Mouse (Mus musculus) intestine, embryonic 14.5 days (tissue): ENCODE measurements around the gene Narf. TPM values are rescaled to one million over a fixed set of nuclear protein-coding genes. Genes with fewer than 3 reads are reported as not detected.

Experiments used
- ATAC-seq: fragments of 200-750 bp; cut with Nextera tagmentation; replicated peaks from 2 replicates; pipeline ENCODE4 v1.8.0; 2017; ENCODE audit warnings: low read depth, moderate number of reproducible peaks, moderate TSS enrichment, moderate library complexity; ENCODE audit not compliant: low FRiP score, low TSS enrichment
- DNase-seq: peaks from one replicate; pipeline ENCODE4 v3.0.0-alpha.2; 2018; ENCODE audit warnings: low spot score
- H3K27ac ChIP-seq: fragments of 300-500 bp; sonication (generic); 2 replicates; pipeline ENCODE4 v1.5.1; 2014; ENCODE audit warnings: low read depth, mild to moderate bottlenecking, control low read depth
- H3K27me3 ChIP-seq: fragments of 300-500 bp; sonication (generic); replicated peaks from 2 replicates; pipeline ENCODE4 v1.6.1; 2014; ENCODE audit warnings: low read length, control low read depth; ENCODE audit not compliant: control insufficient read depth, insufficient read depth
- H3K36me3 ChIP-seq: fragments of 300-500 bp; sonication (generic); 2 replicates; pipeline ENCODE4 v1.6.1; 2014; ENCODE audit warnings: low read length, control low read depth; ENCODE audit not compliant: control insufficient read depth, insufficient read depth
- H3K4me1 ChIP-seq: fragments of 300-500 bp; sonication (generic); replicated peaks from 2 replicates; pipeline ENCODE4 v1.6.1; 2014; ENCODE audit warnings: low read length, control low read depth, mixed read lengths; ENCODE audit not compliant: control insufficient read depth, insufficient read depth
- H3K4me2 ChIP-seq: fragments of 300-500 bp; sonication (generic); 2 replicates; pipeline ENCODE4 v1.6.1; 2014; ENCODE audit warnings: low read length
- H3K4me3 ChIP-seq: fragments of 300-500 bp; sonication (generic); 2 replicates; pipeline ENCODE4 v1.5.1; 2014; ENCODE audit warnings: low read depth, low read length, control low read depth, mixed read lengths
- H3K9ac ChIP-seq: fragments of 300-500 bp; sonication (generic); 2 replicates; pipeline ENCODE4 v1.6.1; 2014; ENCODE audit warnings: mild to moderate bottlenecking, low read length
- H3K9me3 ChIP-seq: fragments of 300-500 bp; sonication (generic); 2 replicates; pipeline ENCODE4 v1.6.1; 2016; ENCODE audit warnings: low read length, control low read depth; ENCODE audit not compliant: control insufficient read depth
- WGBS: fragments of 180-500 bp; shearing (Covaris S2); extraction: QIAGEN DNeasy Blood & Tissue Kit; methylation state at CpG from one replicate; pipeline ENCODE4 v1.1.7; 2014; 5-methylcytosine and 5-hydroxymethylcytosine counted together
- polyA plus RNA-seq: library from polyadenylated mRNA; unstranded; fragments of >200 nt; fragmentation: Nextera tagmentation; extraction: Ambion mirVana; gene quantifications from 2 replicates; pipeline ENCODE4 v1.2.1, GENCODE M21; 2014

Gene Narf
- polyA plus RNA-seq, 1 experiment from 2014 or later = 45.2 TPM

- H3K36me3 ChIP-seq = peaks cover 23% of the 10 kb centered on the region
- peak overlapping the region; percentile 98 for H3K4me3 ChIP-seq
- peak overlapping the region; percentile 57 for H3K27ac ChIP-seq
- H3K9ac ChIP-seq = peak overlapping the region; percentile 96
- H3K27me3 ChIP-seq = no peaks in the 10 kb centered on the region
- peak; percentile 22; the same call in 1 of the 2 replicates for ATAC-seq
- H3K9me3 ChIP-seq = no peaks in the 10 kb centered on the region
- H3K4me2 ChIP-seq = peak overlapping the region; percentile 62
- peaks cover 12% of the 10 kb centered on the region for H3K4me1 ChIP-seq
- WGBS = under 1% methylated on average over 52 of the region's 60 CpGs
- DNase-seq = peak; percentile 67
Measured at GRCm38 (mm10) chr11:121260211-121260906, 23.3 kb downstream of the Narf start.

DNA sequence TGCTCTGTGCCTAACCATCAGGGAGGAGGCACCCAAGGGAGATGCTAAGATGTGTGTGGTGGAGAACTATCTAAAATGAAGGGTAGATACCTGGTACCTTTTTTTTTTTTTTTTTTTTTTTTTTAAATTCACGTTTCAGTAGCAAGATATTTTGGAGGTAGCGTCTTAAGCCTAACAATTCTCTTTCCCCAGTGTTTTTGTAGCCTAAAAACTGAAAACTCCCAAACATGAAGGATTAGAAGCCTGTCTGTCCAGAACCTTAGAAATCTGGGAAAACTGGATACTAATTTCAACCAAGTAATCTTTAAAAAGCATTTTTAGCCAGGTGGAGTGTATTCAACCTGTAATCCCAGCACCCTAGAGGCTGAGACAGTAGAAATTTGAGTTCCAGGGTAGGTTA, 24.0 kb downstream of the Narf start:
- no peaks in the 10 kb centered on the region for H3K27me3 ChIP-seq
- H3K4me3 ChIP-seq = peak overlapping the region; percentile 98
- H3K9me3 ChIP-seq = no peaks in the 10 kb centered on the region
- no peak overlapping the region for H3K27ac ChIP-seq
- peak overlapping the region; percentile 62 for H3K4me2 ChIP-seq
- ATAC-seq (no peak), DNase-seq (no peak)
- peaks cover 12% of the 10 kb centered on the region for H3K4me1 ChIP-seq
- 57% methylated on average over 2 of the region's 2 CpGs for whole genome bisulfite sequencing
- H3K36me3 ChIP-seq = peaks cover 23% of the 10 kb centered on the region; the same call in 1 of the 2 replicates
- H3K9ac ChIP-seq = peak overlapping the region; percentile 96

DNA sequence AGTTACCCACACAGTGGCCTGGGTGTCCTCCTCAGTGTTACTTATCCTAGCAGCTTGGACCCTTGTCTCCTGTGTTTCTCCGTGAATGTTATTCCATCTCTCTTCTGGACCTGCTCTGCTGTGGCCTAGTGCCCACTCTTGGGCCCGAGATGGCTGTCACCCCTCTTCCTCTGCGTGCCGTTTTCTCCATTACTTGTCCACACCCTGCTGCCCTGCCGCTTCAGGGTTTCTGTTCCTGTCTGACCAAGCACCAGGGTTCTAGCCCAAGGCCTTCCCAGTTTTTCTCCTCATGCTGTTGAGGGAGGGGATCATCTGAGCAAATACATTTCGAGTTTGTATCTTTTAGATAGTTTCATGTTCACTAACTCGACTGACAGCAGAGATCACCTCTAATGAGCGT, 40.5 kb downstream of the Narf start:
- H3K4me1 ChIP-seq = no peaks in the 10 kb centered on the region
- peaks cover 7% of the 10 kb centered on the region for H3K36me3 ChIP-seq
- no peak overlapping the region for H3K9ac ChIP-seq
- H3K27ac ChIP-seq = no peak overlapping the region
- no peak overlapping the region for H3K4me3 ChIP-seq
- no peak for DNase-seq
- H3K9me3 ChIP-seq = no peaks in the 10 kb centered on the region
- H3K27me3 ChIP-seq = no peaks in the 10 kb centered on the region
- 89% methylated on average over 8 of the region's 8 CpGs for WGBS
- no peak for ATAC-seq
- no peak overlapping the region for H3K4me2 ChIP-seq

DNA sequence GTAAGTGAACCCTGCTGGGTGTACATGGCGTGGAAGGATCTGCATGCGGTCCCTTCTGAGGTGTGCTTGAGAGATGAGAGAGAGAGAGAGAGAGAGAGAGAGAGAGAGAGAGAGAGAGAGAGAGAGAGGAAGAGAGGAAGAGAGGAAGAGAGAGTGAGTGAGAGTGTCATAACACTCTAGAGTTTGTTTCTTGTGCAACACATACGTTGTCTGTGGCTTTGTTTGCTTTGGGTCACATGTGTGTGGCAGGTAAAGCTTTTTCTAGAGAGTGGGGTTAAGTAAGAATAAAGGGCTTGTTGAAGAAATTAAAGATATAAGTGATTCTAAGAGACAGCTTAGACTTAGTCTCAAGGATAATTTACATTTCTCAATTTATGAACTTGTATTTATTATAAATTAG, 41.0 kb downstream of the Narf start:
- peaks cover 7% of the 10 kb centered on the region for H3K36me3 ChIP-seq
- H3K4me1 ChIP-seq = no peaks in the 10 kb centered on the region
- no peaks in the 10 kb centered on the region for H3K27me3 ChIP-seq
- ATAC-seq (no peak), DNase-seq (no peak)
- no peak overlapping the region for H3K4me2 ChIP-seq
- H3K4me3 ChIP-seq = no peak overlapping the region
- 85% methylated on average over 3 of the region's 3 CpGs for WGBS
- H3K9ac ChIP-seq = no peak overlapping the region
- no peak overlapping the region for H3K27ac ChIP-seq
- no peaks in the 10 kb centered on the region for H3K9me3 ChIP-seq

- H3K27ac ChIP-seq = no peak overlapping the region
- no peak for DNase-seq
Measured at GRCm38 (mm10) chr11:121282911-121283310, 45.9 kb downstream of the Narf start.

GRCm38 (mm10) chr11:121289859-121290258, 52.8 kb downstream of the Narf start:
- DNase-seq = no peak
- H3K36me3 ChIP-seq = peaks cover 85% of the 10 kb centered on the region

More at GRCm38 (mm10) chr11:121282911-121283310, 45.9 kb downstream of the Narf start:
- 84% methylated on average over 6 of the region's 6 CpGs for WGBS
- Histone ChIP-seq H3K9me3 (no peaks in the 10 kb centered on the region), H3K4me1 (no peaks in the 10 kb centered on the region), H3K4me2 (no peak overlapping the region), H3K36me3 (peaks cover 26% of the 10 kb centered on the region), H3K4me3 (no peak overlapping the region), H3K27me3 (no peaks in the 10 kb centered on the region), H3K9ac (no peak overlapping the region)
- ATAC-seq = no peak

DNA sequence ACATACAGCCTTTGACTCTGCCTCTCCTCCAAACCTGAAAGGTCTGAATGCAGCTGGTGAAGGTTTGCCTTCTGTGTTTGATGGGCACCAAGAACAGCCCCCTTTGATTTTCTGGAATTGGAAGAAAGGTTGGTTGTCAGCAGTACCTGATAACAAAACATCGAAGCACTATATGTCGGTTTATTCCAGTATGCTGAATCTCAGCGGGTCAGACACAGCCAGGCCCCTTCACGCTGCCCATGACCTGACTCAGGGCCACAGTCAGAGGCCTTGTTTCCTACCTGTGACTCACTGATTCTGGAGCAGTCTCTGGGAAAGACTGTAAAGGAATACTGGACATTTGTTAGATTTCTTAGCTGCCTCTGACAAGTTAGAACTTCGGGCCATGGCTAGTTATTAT, 57.7 kb downstream of the Narf start:
- H3K27ac ChIP-seq = no peak overlapping the region
- no peaks in the 10 kb centered on the region for H3K27me3 ChIP-seq
- H3K4me1 ChIP-seq = no peaks in the 10 kb centered on the region
- H3K9me3 ChIP-seq = no peaks in the 10 kb centered on the region
- H3K4me3 ChIP-seq = no peak overlapping the region
- no peak overlapping the region for H3K9ac ChIP-seq
- DNase-seq (no peak), ATAC-seq (no peak)
- no peak overlapping the region for H3K4me2 ChIP-seq
- 94% methylated on average over 5 of the region's 5 CpGs for WGBS
- H3K36me3 ChIP-seq = peaks cover 87% of the 10 kb centered on the region

More at GRCm38 (mm10) chr11:121289859-121290258, 52.8 kb downstream of the Narf start:
- H3K9me3 ChIP-seq = no peaks in the 10 kb centered on the region
- H3K4me3 ChIP-seq = no peak overlapping the region
- H3K4me2 ChIP-seq = no peak overlapping the region
- H3K4me1 ChIP-seq = no peaks in the 10 kb centered on the region
- H3K27ac ChIP-seq = no peak overlapping the region
- H3K27me3 ChIP-seq = no peaks in the 10 kb centered on the region
- H3K9ac ChIP-seq = no peak overlapping the region
- WGBS = 89% methylated on average over 3 of the region's 3 CpGs
- ATAC-seq = no peak

- Histone ChIP-seq H3K9ac (no peak overlapping the region), H3K27ac (no peak overlapping the region), H3K36me3 (peaks cover 94% of the 10 kb centered on the region), H3K4me1 (no peaks in the 10 kb centered on the region), H3K4me2 (no peak overlapping the region), H3K27me3 (no peaks in the 10 kb centered on the region), H3K9me3 (no peaks in the 10 kb centered on the region), H3K4me3 (no peak overlapping the region)
- DNase-seq (no peak), ATAC-seq (no peak)
- 91% methylated on average over 8 of the region's 8 CpGs for WGBS
Measured at GRCm38 (mm10) chr11:121298493-121298892, 61.4 kb downstream of the Narf start.

DNA sequence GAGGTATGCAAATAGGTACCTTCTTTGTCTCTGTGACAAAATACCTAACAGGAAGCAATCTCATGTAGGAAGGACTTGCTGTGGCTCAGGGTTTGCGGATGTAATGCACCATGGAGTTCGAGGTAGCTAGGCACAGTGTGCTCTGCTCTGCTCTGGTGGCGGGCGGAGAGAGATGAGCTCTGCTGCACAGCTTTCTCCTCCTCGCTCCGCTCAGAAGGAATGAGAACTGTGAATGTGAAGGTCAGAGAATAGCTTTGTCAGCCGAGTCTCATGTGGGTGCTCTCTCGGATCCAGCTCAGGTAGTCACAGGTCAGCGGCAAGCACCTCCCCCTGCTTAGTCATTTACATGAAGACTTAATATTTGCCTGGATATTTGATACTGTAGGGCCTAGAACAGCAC, 63.2 kb downstream of the Narf start:
- H3K4me3 ChIP-seq = no peak overlapping the region
- H3K36me3 ChIP-seq = peaks cover 97% of the 10 kb centered on the region
- WGBS = 93% methylated on average over 9 of the region's 9 CpGs
- H3K4me1 ChIP-seq = no peaks in the 10 kb centered on the region
- no peak overlapping the region for H3K9ac ChIP-seq
- H3K27ac ChIP-seq = no peak overlapping the region
- H3K27me3 ChIP-seq = no peaks in the 10 kb centered on the region
- no peaks in the 10 kb centered on the region for H3K9me3 ChIP-seq
- ATAC-seq = no peak
- no peak overlapping the region for H3K4me2 ChIP-seq
- no peak for DNase-seq
